Mouse (Mus musculus): ENCODE results near the gene Mup5.
"Not testable (repeated sequence)": the region's sequence is repeated elsewhere in the genome, so short reads cannot be mapped to it uniquely, and the experiment has no call there.

GRCm38 (mm10) chr4:61782169-61782568, 52.9 kb downstream of the Mup5 start, which contains the start of gene Mup19:
- TF ChIP-seq POLR2A (IDR thresholded peaks at IDR 0.05; ENCODE audit: low read depth, low read length); CTCF (IDR thresholded peaks at IDR 0.05; ENCODE audit: borderline replicate concordance, insufficient read depth, low read length): not testable (repeated sequence)
